Comparison of ENCODE assay signal across 9 mouse cellular contexts in genomic region chr1:166048230-166048911, GRCm38 (mm10). TPM values are rescaled to one million over a fixed set of nuclear protein-coding genes. Genes with fewer than 3 reads are reported as not detected.
DNase-seq lines count a peak whose midpoint lies in the region; ATAC-seq and TF ChIP-seq lines count a peak whose summit lies in the region.
"Had no signal": no experiment of that assay in that cellular context is flagged by ENCODE, and none has a peak within 500 bp of the region (broad histone marks: within the 10 kb centered on the region; RNA-seq: fewer than 3 reads in every experiment).

No protein-coding gene starts in this region.

- H3K9ac ChIP-seq in heart, embryonic 16.5 days (ENCODE audit: low read length) = peak overlapping the region; percentile 27
- H3K9ac ChIP-seq in liver, embryonic 16.5 days (ENCODE audit: low read depth, low read length) = no peak overlapping the region
- H3K9ac ChIP-seq in neural tube, embryonic 11.5 days (ENCODE audit: low read length) = no peak overlapping the region

- H3K4me3 ChIP-seq in spleen, adult 2 months (ENCODE audit: extremely low read depth, insufficient read depth, insufficient read length) = peak overlapping the region; percentile 63
- peak overlapping the region; percentile 68 for H3K4me3 ChIP-seq in bone marrow macrophage, adult 2 months (ENCODE audit: insufficient read depth, low read length)
- peak overlapping the region; percentile 49 for H3K4me3 ChIP-seq in heart, embryonic 16.5 days (ENCODE audit: low read length)
- H3K4me3 ChIP-seq in liver, embryonic 16.5 days (ENCODE audit: low read depth, low read length) = peak overlapping the region; percentile 42
- H3K4me3 ChIP-seq in neural tube, embryonic 11.5 days (ENCODE audit: low read depth, low read length) = peak overlapping the region; percentile 28
- H3K4me3 ChIP-seq: erythroblast, embryonic 14.5 days had no signal

- ATAC-seq in heart, embryonic 16.5 days (replicated peaks; ENCODE audit: extremely low read depth, insufficient read depth, low FRiP score) = no peak
- no peak for ATAC-seq in liver, embryonic 16.5 days (ENCODE audit: low read depth)
- ATAC-seq in neural tube, embryonic 11.5 days (ENCODE audit: insufficient read depth, low FRiP score, low TSS enrichment) = no peak

- peaks cover 2% of the 10 kb centered on the region; the same call in 1 of the 2 replicates for H3K27me3 ChIP-seq in spleen, adult 2 months (ENCODE audit: control insufficient read depth, insufficient read depth, low read length)
- H3K27me3 ChIP-seq in heart, embryonic 16.5 days (ENCODE audit: control insufficient read depth, insufficient read depth, low read length) = no peaks in the 10 kb centered on the region
- peaks cover 34% of the 10 kb centered on the region for H3K27me3 ChIP-seq in liver, embryonic 16.5 days (ENCODE audit: control insufficient read depth, insufficient read depth, low read depth, low read length)
- H3K27me3 ChIP-seq in neural tube, embryonic 11.5 days (ENCODE audit: control insufficient read depth, insufficient read depth, low read length) = no peaks in the 10 kb centered on the region

- no peak for TF ChIP-seq CTCF in spleen, adult 2 months (IDR thresholded peaks at IDR 0.05; ENCODE audit: extremely low read depth, insufficient read depth, insufficient read length, insufficient replicate concordance)
- no peak for TF ChIP-seq CTCF in bone marrow macrophage, adult 2 months (IDR thresholded peaks at IDR 0.05; ENCODE audit: low read depth, low read length)

- no peaks in the 10 kb centered on the region for H3K9me3 ChIP-seq in heart, embryonic 16.5 days (replicated peaks; ENCODE audit: control insufficient read depth, low read length)
- H3K9me3 ChIP-seq in liver, embryonic 16.5 days (replicated peaks; ENCODE audit: control insufficient read depth, low read length) = no peaks in the 10 kb centered on the region
- no peaks in the 10 kb centered on the region for H3K9me3 ChIP-seq in neural tube, embryonic 11.5 days (ENCODE audit: control insufficient read depth, low read length)

- H3K4me1 ChIP-seq in spleen, adult 2 months (ENCODE audit: control insufficient read depth, insufficient read depth, insufficient read length) = peaks cover 3% of the 10 kb centered on the region; the same call in 1 of the 2 replicates
- H3K4me1 ChIP-seq in bone marrow macrophage, adult 2 months (ENCODE audit: control insufficient read depth, insufficient read depth, low read length) = peaks cover 8% of the 10 kb centered on the region
- peaks cover 14% of the 10 kb centered on the region for H3K4me1 ChIP-seq in heart, embryonic 16.5 days (ENCODE audit: control insufficient read depth, insufficient read depth, low read length)
- H3K4me1 ChIP-seq in liver, embryonic 16.5 days (ENCODE audit: control insufficient read depth, low read depth, low read length) = no peaks in the 10 kb centered on the region; the same call in none of the 2 replicates
- peaks cover 20% of the 10 kb centered on the region for H3K4me1 ChIP-seq in neural tube, embryonic 11.5 days (ENCODE audit: control insufficient read depth, insufficient read depth, low read length)

- peak overlapping the region; percentile 78 for H3K4me2 ChIP-seq in heart, embryonic 16.5 days (ENCODE audit: low read depth, low read length)
- peak overlapping the region; percentile 68 for H3K4me2 ChIP-seq in liver, embryonic 16.5 days (ENCODE audit: low read depth, low read length)
- peak overlapping the region; percentile 51 for H3K4me2 ChIP-seq in neural tube, embryonic 11.5 days (ENCODE audit: low read depth)

- TF ChIP-seq POLR2A in spleen, adult 2 months (IDR thresholded peaks at IDR 0.05; ENCODE audit: low read depth, low read length) = no peak
- TF ChIP-seq POLR2A in bone marrow macrophage, adult 2 months (IDR thresholded peaks at IDR 0.05; ENCODE audit: borderline replicate concordance, low read depth, low read length) = no peak

- DNase-seq in spleen, adult 2 months (ENCODE audit: low read depth in 1 of 2, low spot score in 2 of 2) = peak; percentile 9 to 25
- no peak for DNase-seq in spleen, adult 12 weeks (ENCODE audit: low spot score)
- DNase-seq in neural tube, embryonic 11.5 days (ENCODE audit: low spot score) = peak; percentile 42
- DNase-seq in gastrocnemius, postnatal 4 days (ENCODE audit: low spot score in 2 of 2) = no peak
- no peak for DNase-seq in gastrocnemius, adult 18-20 months (ENCODE audit: low spot score)

- peak overlapping the region; percentile 62 for H3K27ac ChIP-seq in spleen, adult 2 months (ENCODE audit: insufficient read depth, low read length)
- H3K27ac ChIP-seq in bone marrow macrophage, adult 2 months (ENCODE audit: insufficient read depth, low read depth, low read length) = no peak overlapping the region
- 0 out of 2 replicates have a peak overlapping the region, but pooled peaks have one; percentile 0 for H3K27ac ChIP-seq in heart, embryonic 16.5 days (ENCODE audit: low read length)
- H3K27ac ChIP-seq in liver, embryonic 16.5 days (ENCODE audit: low read length) = no peak overlapping the region
- peak overlapping the region; percentile 11; the same call in 1 of the 2 replicates for H3K27ac ChIP-seq in neural tube, embryonic 11.5 days (ENCODE audit: low read depth, low read length)

- no peaks in the 10 kb centered on the region for H3K36me3 ChIP-seq in spleen, adult 2 months (ENCODE audit: control insufficient read depth, insufficient read depth, low read length)
- H3K36me3 ChIP-seq in heart, embryonic 16.5 days (ENCODE audit: control insufficient read depth, insufficient read depth) = no peaks in the 10 kb centered on the region
- no peaks in the 10 kb centered on the region for H3K36me3 ChIP-seq in liver, embryonic 16.5 days (ENCODE audit: control insufficient read depth, insufficient read depth)
- H3K36me3 ChIP-seq in neural tube, embryonic 11.5 days (ENCODE audit: control insufficient read depth, insufficient read depth, low read length) = no peaks in the 10 kb centered on the region

- 2% methylated on average over 23 of the region's 23 CpGs for WGBS in spleen, adult 2 months
- under 1% methylated on average over 23 of the region's 23 CpGs for WGBS in heart, embryonic 16.5 days
- 2% methylated on average over 23 of the region's 23 CpGs for WGBS in liver, embryonic 16.5 days (ENCODE audit: insufficient replicate concordance)
- under 1% methylated on average over 23 of the region's 23 CpGs for WGBS in neural tube, embryonic 11.5 days

RNA-seq across cellular contexts. Expression of gene Pou2f1, which starts 45.9 kb away (rescaled TPM):
- 22.9 and 28.2 TPM in 2 replicates for polyA plus RNA-seq in spleen, adult 2 months (2012; rRNA removed)
- polyA plus RNA-seq in bone marrow macrophage, adult 2 months (2012; ENCODE audit: insufficient read depth, insufficient read length, missing spikeins) = 10.0 and 12.3 TPM in 2 replicates
- polyA plus RNA-seq in heart, embryonic 16.5 days (2015; fragmentation: Nextera tagmentation; extraction: Ambion mirVana) = 8.5 and 9.3 TPM in 2 replicates
- 4.2 and 4.9 TPM in 2 replicates for polyA plus RNA-seq in liver, embryonic 16.5 days (2015; fragmentation: Nextera tagmentation; extraction: Ambion mirVana)
- 27.0 and 27.5 TPM in 2 replicates for polyA plus RNA-seq in neural tube, embryonic 11.5 days (2014; fragmentation: Nextera tagmentation; extraction: Ambion mirVana)
- total RNA-seq in gastrocnemius, postnatal 4 days (2021) = 10 to 100 TPM; 11.2 TPM
- 1 to 10 TPM; 7.7 to 8.3 TPM for total RNA-seq in gastrocnemius, adult 18-20 months (2021)

Comparison
In these comparisons a context has a peak if more than half of its experiments do, and no peak if none do; other contexts are left out.
1. DNase-seq: peak in spleen, adult 2 months (2 of 2) and neural tube, embryonic 11.5 days (single experiment); none in spleen, adult 12 weeks (single experiment), gastrocnemius, postnatal 4 days (0 of 2) and gastrocnemius, adult 18-20 months (single experiment).
2. H3K27ac ChIP-seq: peak in spleen, adult 2 months (single experiment), heart, embryonic 16.5 days (single experiment) and neural tube, embryonic 11.5 days (single experiment); none in bone marrow macrophage, adult 2 months (single experiment) and liver, embryonic 16.5 days (single experiment).
3. Peak in every context shown above with its lines, with median percentiles within 50 percentile points of each other: H3K4me3 ChIP-seq and H3K4me2 ChIP-seq.